In the genomic region with DNA sequence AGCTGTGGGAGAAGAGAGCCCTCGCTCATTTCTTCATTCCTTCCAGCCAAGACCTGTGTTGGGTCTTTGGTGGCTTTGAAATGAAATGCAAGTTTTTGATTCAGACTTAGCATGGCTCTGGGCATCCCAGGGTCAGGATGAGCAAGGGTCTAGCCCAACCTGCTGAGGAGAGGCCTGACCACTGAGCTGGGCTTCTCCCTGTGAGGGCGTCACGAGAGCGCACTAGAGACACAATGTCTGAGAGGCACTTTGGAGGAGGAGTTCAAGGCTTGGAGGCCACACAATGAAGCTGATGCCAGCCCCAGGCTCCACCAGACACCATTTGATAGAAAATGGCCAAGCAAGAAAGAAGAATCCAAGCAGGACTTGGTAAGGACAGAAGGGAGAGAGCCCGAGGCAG, we compare ENCODE assay signal across 37 mouse cellular contexts. TPM values are rescaled to one million over a fixed set of nuclear protein-coding genes. Genes with fewer than 3 reads are reported as not detected.
"Had no signal": no experiment of that assay in that cellular context is flagged by ENCODE, and none has a peak within 500 bp of the region (broad histone marks: within the 10 kb centered on the region; RNA-seq: fewer than 3 reads in every experiment).

No protein-coding gene starts in this region.

- ATAC-seq: forebrain, postnatal 0 days; hindbrain, postnatal 0 days; intestine, embryonic 15.5 days; liver, embryonic 12.5 days had no signal

- H3K4me2 ChIP-seq: heart, embryonic 12.5 days; heart, embryonic 15.5 days; hindbrain, embryonic 13.5 days; hindbrain, embryonic 15.5 days; intestine, embryonic 15.5 days; limb, embryonic 13.5 days; limb, embryonic 15.5 days; liver, embryonic 12.5 days had no signal

- H3K9ac ChIP-seq: forebrain, postnatal 0 days; heart, embryonic 12.5 days; heart, embryonic 15.5 days; hindbrain, embryonic 13.5 days; hindbrain, embryonic 15.5 days; intestine, embryonic 15.5 days; limb, embryonic 13.5 days; limb, embryonic 15.5 days; liver, embryonic 12.5 days; liver, embryonic 14.5 days had no signal

- DNase-seq: forebrain, postnatal 0 days; gastrocnemius, postnatal 14 days; gastrocnemius, postnatal 36 days; heart, adult 18-20 months; heart, postnatal 14 days; kidney, adult 11 months; kidney, adult 2 months; kidney, postnatal 10 days; kidney, postnatal 25 days; layer of hippocampus, adult 9-11 months; layer of hippocampus, postnatal 36 days; left cerebral cortex, postnatal 4 days had no signal

- H3K36me3 ChIP-seq: heart, embryonic 10.5 days; heart, embryonic 12.5 days; heart, embryonic 15.5 days; hindbrain, embryonic 13.5 days; hindbrain, embryonic 15.5 days; intestine, embryonic 15.5 days; limb, embryonic 13.5 days; limb, embryonic 15.5 days; liver, embryonic 12.5 days had no signal

- H3K27ac ChIP-seq: heart, embryonic 10.5 days; heart, embryonic 15.5 days; hindbrain, embryonic 13.5 days; hindbrain, embryonic 15.5 days; hindbrain, postnatal 0 days; intestine, embryonic 15.5 days; limb, embryonic 13.5 days; limb, embryonic 15.5 days; liver, embryonic 12.5 days; liver, embryonic 14.5 days had no signal

- H3K9me3 ChIP-seq: heart, embryonic 10.5 days; heart, embryonic 12.5 days; heart, embryonic 15.5 days; hindbrain, embryonic 13.5 days; hindbrain, embryonic 15.5 days; intestine, embryonic 15.5 days; limb, embryonic 13.5 days; limb, embryonic 15.5 days; liver, embryonic 12.5 days had no signal

- H3K4me3 ChIP-seq: heart, embryonic 10.5 days; heart, embryonic 12.5 days; heart, embryonic 15.5 days; hindbrain, embryonic 13.5 days; hindbrain, embryonic 15.5 days; intestine, embryonic 15.5 days; limb, embryonic 13.5 days; limb, embryonic 15.5 days; liver, embryonic 12.5 days had no signal

RNA-seq across cellular contexts. Expression of gene Fgf8, which starts 8.5 kb away (rescaled TPM):
- total RNA-seq: gastrocnemius, adult 18-20 months; gastrocnemius, adult 8-10 months; gastrocnemius, postnatal 14 days; gastrocnemius, postnatal 36 days; heart, adult 18-20 months; heart, adult 8-10 months; heart, postnatal 14 days; hematopoietic stem cell, adult 5-6 weeks; layer of hippocampus, adult 18-20 months; layer of hippocampus, adult 8-10 months; layer of hippocampus, postnatal 14 days; layer of hippocampus, postnatal 36 days; left cerebral cortex, adult 18-20 months; left cerebral cortex, adult 8-10 months; left cerebral cortex, postnatal 10 days; left cerebral cortex, postnatal 25 days; left cerebral cortex, postnatal 4 days; liver, adult 2 months had no signal
- polyA plus RNA-seq: heart, embryonic 12.5 days; heart, postnatal 0 days; intestine, embryonic 15.5 days; kidney, adult 2 months; large intestine, adult 2 months; liver, adult 2 months; liver, embryonic 12.5 days had no signal
